Mouse (Mus musculus): ENCODE measurements around the gene Sh3bp2. TPM values are rescaled to one million over a fixed set of nuclear protein-coding genes. Genes with fewer than 3 reads are reported as not detected.

Sh3bp2 gene
- polyA plus RNA-seq, 1 experiment from 2014 or later, result 29.8 TPM

DNA sequence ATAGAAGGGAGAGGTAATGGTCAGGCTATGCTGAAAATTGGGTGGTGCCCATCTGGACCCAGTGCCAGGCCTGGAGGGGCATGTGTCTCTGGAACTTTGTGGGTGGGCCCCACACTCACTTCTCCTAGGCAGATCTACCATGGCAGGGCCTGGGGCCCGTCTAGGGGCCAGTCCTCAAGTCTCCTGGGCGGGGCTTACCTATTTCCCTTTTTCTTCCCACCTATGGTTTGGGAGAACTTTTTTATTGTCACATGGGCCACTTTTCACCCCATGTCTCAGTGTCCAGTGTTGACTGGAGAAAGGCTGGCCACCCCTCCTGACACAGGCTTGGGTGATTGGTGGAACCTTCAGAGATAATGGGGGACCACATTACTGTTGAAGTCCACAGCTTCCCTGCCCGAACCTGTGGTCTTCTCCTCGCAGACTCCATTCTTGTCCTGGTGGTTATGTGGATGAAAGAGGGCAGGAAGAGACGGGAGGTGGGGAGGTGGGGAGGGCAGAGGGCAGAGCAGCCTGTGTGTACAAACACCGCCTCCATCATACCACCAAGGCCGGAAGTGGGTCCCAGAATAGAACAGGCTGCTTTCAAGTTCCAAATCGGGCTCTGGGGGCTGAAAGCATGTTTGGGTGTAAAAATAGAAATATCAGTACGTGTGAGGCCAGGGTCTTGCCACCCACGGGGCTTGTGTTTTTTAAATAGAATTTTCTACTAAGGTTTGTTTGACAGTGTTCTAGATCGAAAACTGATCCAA lies 5.0 kb upstream of the Sh3bp2 start:
- H3K27me3 ChIP-seq (ENCODE audit: control insufficient read depth, insufficient read depth, low read length), result no peaks in the 10 kb centered on the region
- H3K4me2 ChIP-seq (ENCODE audit: low read depth, low read length), result no peak overlapping the region
- H3K27ac ChIP-seq (ENCODE audit: low read depth, low read length), result no peak overlapping the region
- no peak overlapping the region for H3K9ac ChIP-seq (replicated peaks; ENCODE audit: low read depth, low read length)
- H3K36me3 ChIP-seq (ENCODE audit: control insufficient read depth, insufficient read depth, low read length), result no peaks in the 10 kb centered on the region
- no peaks in the 10 kb centered on the region for H3K9me3 ChIP-seq (ENCODE audit: control insufficient read depth, low read length)
- H3K4me3 ChIP-seq (ENCODE audit: low read depth, low read length), result no peak overlapping the region
- ATAC-seq (ENCODE audit: low read depth), result no peak
- no peaks in the 10 kb centered on the region for H3K4me1 ChIP-seq (ENCODE audit: control insufficient read depth, insufficient read depth, low read length)
- WGBS, result 77% methylated on average over 11 of the region's 11 CpGs

DNA sequence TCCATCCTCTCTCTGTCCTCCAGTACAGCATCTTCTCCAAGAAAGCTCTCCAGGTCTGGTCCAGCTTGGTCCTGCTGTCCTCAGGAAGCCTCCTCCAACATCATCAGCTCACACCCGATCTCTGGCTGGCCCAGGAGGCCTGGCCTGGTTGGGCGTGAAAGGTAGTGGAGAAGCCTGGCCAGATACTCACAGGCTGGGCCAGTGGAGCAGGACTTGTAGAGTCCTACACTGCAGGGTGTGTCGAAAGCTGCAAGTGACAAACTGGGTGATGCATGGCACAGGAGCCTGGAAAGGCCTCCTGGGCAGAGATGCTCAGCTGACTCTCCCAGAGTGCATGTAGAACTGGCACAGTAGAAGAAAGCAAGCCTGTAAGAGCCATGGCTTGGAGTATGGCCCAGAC lies 4.3 kb upstream of the Sh3bp2 start:
- H3K4me3 ChIP-seq (ENCODE audit: low read depth, low read length), result no peak overlapping the region
- H3K9ac ChIP-seq (replicated peaks; ENCODE audit: low read depth, low read length), result no peak overlapping the region
- WGBS, result 78% methylated on average over 3 of the region's 3 CpGs
- H3K9me3 ChIP-seq (ENCODE audit: control insufficient read depth, low read length), result no peaks in the 10 kb centered on the region
- H3K36me3 ChIP-seq (ENCODE audit: control insufficient read depth, insufficient read depth, low read length), result no peaks in the 10 kb centered on the region
- H3K27me3 ChIP-seq (ENCODE audit: control insufficient read depth, insufficient read depth, low read length), result no peaks in the 10 kb centered on the region
- H3K27ac ChIP-seq (ENCODE audit: low read depth, low read length), result no peak overlapping the region
- H3K4me1 ChIP-seq (ENCODE audit: control insufficient read depth, insufficient read depth, low read length), result no peaks in the 10 kb centered on the region
- no peak for ATAC-seq (ENCODE audit: low read depth)
- H3K4me2 ChIP-seq (ENCODE audit: low read depth, low read length), result no peak overlapping the region

DNA sequence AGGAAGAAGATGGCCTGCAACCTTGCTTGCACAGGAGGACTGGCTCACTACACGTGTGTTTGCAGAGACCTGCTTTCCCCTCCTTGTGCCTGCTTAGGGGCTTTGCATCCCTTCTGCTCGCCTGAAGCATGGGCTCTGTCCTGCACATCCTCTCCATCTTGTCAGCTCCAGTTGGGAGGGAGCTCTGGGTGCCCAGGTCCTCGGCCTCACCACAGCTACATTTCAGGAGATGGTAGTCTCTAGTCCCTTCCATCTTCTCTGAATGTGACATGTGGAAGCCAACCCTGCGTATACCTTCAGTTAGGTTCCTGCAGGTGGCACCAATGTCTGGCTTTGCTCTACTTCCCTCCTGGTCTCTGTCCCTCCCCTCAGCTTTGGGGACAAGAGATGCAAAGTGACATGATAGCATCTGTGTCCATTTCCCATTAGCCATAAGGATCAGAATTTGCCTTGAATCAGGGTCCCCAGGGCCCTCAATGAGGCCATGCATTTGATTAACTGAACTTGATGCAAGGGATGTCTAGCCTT lies 1.6 kb upstream of the Sh3bp2 start:
- Histone ChIP-seq H3K9me3 (ENCODE audit: control insufficient read depth, low read length) (no peaks in the 10 kb centered on the region), H3K27ac (ENCODE audit: low read depth, low read length) (no peak overlapping the region), H3K27me3 (ENCODE audit: control insufficient read depth, insufficient read depth, low read length) (no peaks in the 10 kb centered on the region), H3K36me3 (ENCODE audit: control insufficient read depth, insufficient read depth, low read length) (no peaks in the 10 kb centered on the region), H3K4me1 (ENCODE audit: control insufficient read depth, insufficient read depth, low read length) (no peaks in the 10 kb centered on the region), H3K9ac (replicated peaks; ENCODE audit: low read depth, low read length) (no peak overlapping the region), H3K4me2 (ENCODE audit: low read depth, low read length) (no peak overlapping the region), H3K4me3 (ENCODE audit: low read depth, low read length) (no peak overlapping the region)
- ATAC-seq (ENCODE audit: low read depth), result no peak
- 58% methylated on average over 4 of the region's 4 CpGs for WGBS

DNA sequence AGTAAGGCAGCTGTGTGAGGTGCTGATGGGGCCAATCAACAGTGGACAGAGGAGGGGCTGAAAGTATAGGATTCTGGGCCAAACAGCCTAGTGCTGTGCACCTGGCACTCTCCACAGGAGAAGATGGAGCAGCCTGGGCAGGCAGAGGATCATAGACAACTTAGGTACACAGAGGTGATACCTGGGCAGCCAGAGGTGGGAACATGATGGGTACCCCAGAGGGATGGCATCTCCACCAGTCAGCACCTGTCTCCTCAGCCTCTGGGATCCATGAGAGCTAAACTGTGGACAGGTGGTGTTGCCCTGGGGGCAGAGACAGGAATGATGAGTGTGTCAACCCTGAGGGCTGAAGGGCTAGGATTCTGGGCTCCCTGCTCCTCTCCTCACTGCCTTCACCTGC lies 1.1 kb upstream of the Sh3bp2 start:
- Histone ChIP-seq H3K4me1 (ENCODE audit: control insufficient read depth, insufficient read depth, low read length) (no peaks in the 10 kb centered on the region), H3K4me2 (ENCODE audit: low read depth, low read length) (no peak overlapping the region), H3K9me3 (ENCODE audit: control insufficient read depth, low read length) (no peaks in the 10 kb centered on the region), H3K27me3 (ENCODE audit: control insufficient read depth, insufficient read depth, low read length) (no peaks in the 10 kb centered on the region), H3K36me3 (ENCODE audit: control insufficient read depth, insufficient read depth, low read length) (no peaks in the 10 kb centered on the region), H3K4me3 (ENCODE audit: low read depth, low read length) (no peak overlapping the region), H3K9ac (replicated peaks; ENCODE audit: low read depth, low read length) (no peak overlapping the region), H3K27ac (ENCODE audit: low read depth, low read length) (no peak overlapping the region)
- no peak for ATAC-seq (ENCODE audit: low read depth)

DNA sequence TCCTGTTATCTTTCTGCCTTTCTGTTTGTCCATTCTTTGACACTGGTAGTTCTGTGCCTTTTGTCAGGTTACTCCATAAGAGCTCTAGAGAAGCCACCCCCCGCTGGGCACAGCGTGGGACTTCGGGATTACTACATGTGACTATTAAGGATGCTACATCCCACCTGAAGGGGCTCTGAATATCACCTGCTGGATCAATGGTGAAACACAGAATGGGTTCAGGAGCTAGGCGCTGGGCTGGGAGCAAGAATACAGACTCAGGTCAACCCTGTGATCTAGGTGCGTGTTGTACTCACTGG lies 788 bp downstream of the Sh3bp2 start:
- H3K9me3 ChIP-seq (ENCODE audit: control insufficient read depth, low read length), result no peaks in the 10 kb centered on the region
- no peak overlapping the region for H3K9ac ChIP-seq (replicated peaks; ENCODE audit: low read depth, low read length)
- H3K36me3 ChIP-seq (ENCODE audit: control insufficient read depth, insufficient read depth, low read length), result no peaks in the 10 kb centered on the region
- H3K27ac ChIP-seq (ENCODE audit: low read depth, low read length), result no peak overlapping the region
- H3K4me1 ChIP-seq (ENCODE audit: control insufficient read depth, insufficient read depth, low read length), result no peaks in the 10 kb centered on the region
- WGBS, result 32% methylated on average over 5 of the region's 5 CpGs
- ATAC-seq (ENCODE audit: low read depth), result no peak
- no peak overlapping the region for H3K4me2 ChIP-seq (ENCODE audit: low read depth, low read length)
- no peak overlapping the region for H3K4me3 ChIP-seq (ENCODE audit: low read depth, low read length)
- H3K27me3 ChIP-seq (ENCODE audit: control insufficient read depth, insufficient read depth, low read length), result no peaks in the 10 kb centered on the region

DNA sequence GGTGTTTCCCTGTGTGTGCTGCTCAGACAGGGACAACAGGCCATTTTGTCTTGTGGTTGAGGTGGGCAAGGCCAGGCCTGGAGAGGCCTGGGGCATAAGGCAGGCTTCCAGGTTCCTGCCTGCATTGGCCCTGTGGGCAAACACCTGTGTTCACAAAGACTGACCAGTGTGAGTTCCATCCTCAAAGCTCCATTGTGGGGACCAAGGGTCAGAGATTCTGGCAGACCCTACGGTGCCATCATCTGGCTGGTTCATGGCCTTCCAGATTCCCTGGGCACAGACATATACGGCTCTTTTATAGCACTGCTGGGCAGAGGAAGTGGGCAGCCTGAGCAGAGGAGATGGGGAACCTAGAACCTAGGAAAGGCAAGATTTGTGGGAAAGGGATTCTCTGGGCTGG lies 1.7 kb downstream of the Sh3bp2 start:
- WGBS, result 80% methylated on average over 2 of the region's 2 CpGs

DNA sequence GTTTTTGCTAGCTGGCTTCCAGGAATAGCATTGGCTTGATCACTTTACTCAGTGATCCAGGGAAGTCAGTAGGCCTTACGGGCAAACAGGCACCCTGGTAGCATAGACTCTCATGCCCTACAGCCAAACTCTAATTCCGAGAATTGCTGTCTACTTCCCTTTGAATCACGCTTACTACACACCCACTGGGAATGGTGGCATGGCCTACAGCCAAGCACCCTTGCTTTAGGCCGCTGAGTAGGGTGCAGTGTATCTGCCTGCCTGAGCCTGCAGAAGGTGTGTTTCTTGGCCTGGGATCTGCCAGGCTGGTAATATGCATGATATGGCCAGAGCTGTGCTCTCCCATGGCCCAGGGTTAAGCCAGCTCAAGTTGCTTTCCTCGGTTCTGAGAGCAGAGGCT lies 3.1 kb downstream of the Sh3bp2 start:
- Histone ChIP-seq H3K9me3 (ENCODE audit: control insufficient read depth, low read length) (no peaks in the 10 kb centered on the region), H3K27ac (ENCODE audit: low read depth, low read length) (no peak overlapping the region), H3K36me3 (ENCODE audit: control insufficient read depth, insufficient read depth, low read length) (no peaks in the 10 kb centered on the region), H3K4me3 (ENCODE audit: low read depth, low read length) (no peak overlapping the region), H3K4me1 (ENCODE audit: control insufficient read depth, insufficient read depth, low read length) (no peaks in the 10 kb centered on the region), H3K9ac (replicated peaks; ENCODE audit: low read depth, low read length) (no peak overlapping the region), H3K27me3 (ENCODE audit: control insufficient read depth, insufficient read depth, low read length) (no peaks in the 10 kb centered on the region), H3K4me2 (ENCODE audit: low read depth, low read length) (no peak overlapping the region)
- ATAC-seq (ENCODE audit: low read depth), result no peak
- 88% methylated on average over 5 of the region's 5 CpGs for WGBS

More for the DNA sequence above, 1.7 kb downstream of the Sh3bp2 start:
- H3K4me3 ChIP-seq (ENCODE audit: low read depth, low read length), result no peak overlapping the region
- H3K9me3 ChIP-seq (ENCODE audit: control insufficient read depth, low read length), result no peaks in the 10 kb centered on the region
- no peak overlapping the region for H3K27ac ChIP-seq (ENCODE audit: low read depth, low read length)
- H3K4me2 ChIP-seq (ENCODE audit: low read depth, low read length), result no peak overlapping the region
- H3K36me3 ChIP-seq (ENCODE audit: control insufficient read depth, insufficient read depth, low read length), result no peaks in the 10 kb centered on the region
- H3K9ac ChIP-seq (replicated peaks; ENCODE audit: low read depth, low read length), result no peak overlapping the region
- H3K4me1 ChIP-seq (ENCODE audit: control insufficient read depth, insufficient read depth, low read length), result no peaks in the 10 kb centered on the region
- H3K27me3 ChIP-seq (ENCODE audit: control insufficient read depth, insufficient read depth, low read length), result no peaks in the 10 kb centered on the region
- no peak for ATAC-seq (ENCODE audit: low read depth)

DNA sequence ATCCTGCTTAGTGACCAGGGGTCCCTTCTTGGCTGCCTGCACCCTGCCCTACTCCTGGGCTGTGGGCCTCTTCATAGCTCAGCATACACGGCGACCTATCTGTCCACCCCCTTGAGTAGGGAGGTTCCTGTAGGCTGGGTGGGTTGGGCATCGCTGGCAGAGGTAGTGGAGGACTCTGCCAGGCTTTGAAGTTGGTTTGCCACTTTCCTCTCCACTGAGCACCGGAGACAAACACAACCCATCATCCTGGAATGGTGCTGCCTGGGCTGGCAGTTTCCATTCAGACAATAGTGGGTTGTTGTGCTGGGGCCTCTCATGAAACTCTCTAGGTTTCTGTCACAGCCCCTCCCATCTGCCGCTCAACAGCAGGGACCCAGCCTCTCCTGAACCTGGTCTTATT lies 4.5 kb downstream of the Sh3bp2 start:
- 74% methylated on average over 5 of the region's 5 CpGs for WGBS
- H3K36me3 ChIP-seq (ENCODE audit: control insufficient read depth, insufficient read depth, low read length), result no peaks in the 10 kb centered on the region

DNA sequence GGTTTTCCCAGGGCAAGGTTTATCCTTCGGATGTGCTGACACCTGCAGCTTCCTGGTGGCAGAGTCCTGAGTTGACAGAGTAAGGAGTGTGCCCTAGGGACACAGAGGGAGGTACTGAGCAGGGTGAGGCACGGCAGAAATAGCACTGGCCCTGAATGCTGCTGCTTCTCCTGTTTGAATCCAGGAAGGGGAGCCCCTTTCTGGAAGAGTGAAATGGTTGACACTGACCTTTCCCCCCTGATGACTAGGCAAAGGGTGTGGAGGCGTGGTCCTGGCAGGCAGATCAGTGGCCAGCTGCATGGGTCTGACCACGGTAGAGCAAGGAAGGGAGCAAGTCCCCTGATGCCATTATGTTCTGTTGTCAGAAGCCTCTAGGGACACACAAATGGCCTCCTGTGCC lies 5.0 kb downstream of the Sh3bp2 start:
- H3K4me2 ChIP-seq (ENCODE audit: low read depth, low read length), result no peak overlapping the region
- no peaks in the 10 kb centered on the region for H3K36me3 ChIP-seq (ENCODE audit: control insufficient read depth, insufficient read depth, low read length)
- no peaks in the 10 kb centered on the region for H3K27me3 ChIP-seq (ENCODE audit: control insufficient read depth, insufficient read depth, low read length)
- no peak overlapping the region for H3K27ac ChIP-seq (ENCODE audit: low read depth, low read length)
- ATAC-seq (ENCODE audit: low read depth), result no peak
- H3K4me1 ChIP-seq (ENCODE audit: control insufficient read depth, insufficient read depth, low read length), result no peaks in the 10 kb centered on the region
- H3K9ac ChIP-seq (replicated peaks; ENCODE audit: low read depth, low read length), result no peak overlapping the region
- 50% methylated on average over 4 of the region's 4 CpGs for WGBS
- H3K9me3 ChIP-seq (ENCODE audit: control insufficient read depth, low read length), result no peaks in the 10 kb centered on the region
- no peak overlapping the region for H3K4me3 ChIP-seq (ENCODE audit: low read depth, low read length)

More for the DNA sequence above, 4.5 kb downstream of the Sh3bp2 start:
- no peak for ATAC-seq (ENCODE audit: low read depth)
- Histone ChIP-seq H3K27me3 (ENCODE audit: control insufficient read depth, insufficient read depth, low read length) (no peaks in the 10 kb centered on the region), H3K9ac (replicated peaks; ENCODE audit: low read depth, low read length) (no peak overlapping the region), H3K4me1 (ENCODE audit: control insufficient read depth, insufficient read depth, low read length) (no peaks in the 10 kb centered on the region), H3K27ac (ENCODE audit: low read depth, low read length) (no peak overlapping the region), H3K4me3 (ENCODE audit: low read depth, low read length) (no peak overlapping the region), H3K9me3 (ENCODE audit: control insufficient read depth, low read length) (no peaks in the 10 kb centered on the region), H3K4me2 (ENCODE audit: low read depth, low read length) (no peak overlapping the region)
